Mouse (Mus musculus): Measurements from ENCODE around the gene Nmu.

Gene Nmu

GRCm38 (mm10) chr5:76308206-76308605 is 55.4 kb downstream of the Nmu start:
- no peak for DNase-seq

- no peak for DNase-seq
Observed at GRCm38 (mm10) chr5:76306261-76306660, 57.3 kb downstream of the Nmu start.

GRCm38 (mm10) chr5:76305616-76306015 is 58.0 kb downstream of the Nmu start:
- DNase-seq: no peak

GRCm38 (mm10) chr5:76304452-76305341 is 58.9 kb downstream of the Nmu start, which contains the start of gene Clock:
TSS of gene Clock (minus strand) at chr5:76304792.
- DNase-seq: peak; percentile 94

GRCm38 (mm10) chr5:76303745-76304451 is 59.7 kb downstream of the Nmu start:
- peak; percentile 87 for DNase-seq

GRCm38 (mm10) chr5:76303379-76303744 is 60.2 kb downstream of the Nmu start:
- no peak for DNase-seq

GRCm38 (mm10) chr5:76302009-76302408 is 61.6 kb downstream of the Nmu start:
- DNase-seq: no peak

GRCm38 (mm10) chr5:76289234-76289691 is 74.3 kb downstream of the Nmu start:
- DNase-seq: peak; percentile 46

DNA sequence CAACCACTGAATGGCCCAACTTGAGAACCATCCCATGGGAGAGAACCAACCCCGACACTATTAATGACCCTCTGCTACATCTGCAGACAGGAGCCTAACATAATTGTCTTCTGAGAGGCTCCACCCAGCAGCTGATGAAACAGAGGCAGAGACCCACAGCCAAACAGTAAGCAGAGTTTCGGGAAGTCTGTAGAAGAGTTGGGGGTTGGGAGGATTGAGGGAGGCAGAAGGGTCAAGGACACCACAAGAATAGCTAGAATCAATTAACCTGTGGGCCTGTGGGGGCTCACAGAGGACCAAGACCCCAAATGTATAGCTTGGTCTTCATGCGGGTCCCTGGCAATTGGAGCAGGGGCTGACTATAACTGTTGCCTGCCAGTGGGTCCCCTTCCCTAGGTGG is 75.3 kb downstream of the Nmu start:
- DNase-seq: no peak

DNA sequence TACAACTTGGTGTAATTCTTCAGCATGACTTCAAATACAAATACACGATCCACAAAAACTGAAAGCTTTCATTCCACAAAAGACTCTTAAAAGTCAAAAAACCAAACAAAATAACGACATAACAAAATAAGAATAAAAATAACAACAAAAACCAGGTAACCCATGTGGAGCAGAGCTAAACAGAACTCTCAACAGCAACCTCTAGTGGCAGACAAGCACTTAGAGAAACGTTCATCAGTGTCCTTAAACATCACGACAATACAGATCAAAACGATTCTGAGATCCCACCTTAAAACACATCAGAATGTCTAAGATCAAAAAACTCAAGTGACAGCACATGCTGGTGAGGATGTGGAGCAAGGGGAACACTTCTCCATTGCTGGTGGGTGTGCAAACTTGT is 76.5 kb downstream of the Nmu start:
- no peak for DNase-seq

- no peak for DNase-seq
Observed at GRCm38 (mm10) chr5:76285699-76286098, 77.9 kb downstream of the Nmu start.

DNA sequence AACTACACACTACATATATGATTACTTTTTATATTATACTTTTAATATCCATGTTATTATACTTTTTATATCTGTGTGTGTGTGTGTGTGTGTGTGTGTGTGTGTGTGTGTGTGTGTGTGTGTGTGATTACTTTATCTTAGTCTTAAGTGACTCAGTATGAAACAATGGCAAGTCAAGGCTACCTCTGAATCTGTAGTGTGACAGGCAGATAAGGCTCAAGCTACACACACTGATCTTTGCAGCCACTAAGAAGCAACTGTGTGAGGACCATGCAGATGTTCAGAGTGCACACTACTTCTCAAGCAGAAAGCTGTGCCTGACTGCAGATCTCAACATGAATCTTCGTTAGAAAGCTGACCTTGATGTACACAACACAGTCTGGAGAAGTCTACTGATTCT is 79.7 kb downstream of the Nmu start:
- DNase-seq: no peak
